Mouse (Mus musculus) right cerebral cortex, postnatal 36 days (tissue): ENCODE measurements around the gene Dab1.

Experiments used
- DNase-seq, 2 experiments: peaks; one replicate each; pipeline ENCODE4 v3.0.0; 2022; ENCODE audit warnings: low spot score in 2 of 2, mixed read lengths in 1 of 2

Dab1 gene

GRCm38 (mm10) chr4:104718973-104719795, 1100.0 kb downstream of the Dab1 start:
- peak in 1 of 2 experiments; percentile 47 for DNase-seq

GRCm38 (mm10) chr4:104723527-104724045, 1104.4 kb downstream of the Dab1 start:
- DNase-seq: peak; percentile 36 to 72

GRCm38 (mm10) chr4:104724258-104724657, 1105.1 kb downstream of the Dab1 start:
- no peak for DNase-seq

- DNase-seq: no peak
Observed at GRCm38 (mm10) chr4:104725673-104726072, 1106.5 kb downstream of the Dab1 start.

GRCm38 (mm10) chr4:104729185-104729584, 1110.0 kb downstream of the Dab1 start:
- no peak for DNase-seq

- no peak for DNase-seq
Observed at GRCm38 (mm10) chr4:104746500-104746899, 1127.3 kb downstream of the Dab1 start.

- peak in 1 of 2 experiments; percentile 20 for DNase-seq
Observed at GRCm38 (mm10) chr4:104754090-104754489, 1134.9 kb downstream of the Dab1 start.

- peak in 1 of 2 experiments; percentile 16 for DNase-seq
Observed at GRCm38 (mm10) chr4:104760878-104761624, 1141.9 kb downstream of the Dab1 start.

- DNase-seq: no peak
Observed at GRCm38 (mm10) chr4:104766065-104766464, 1146.9 kb downstream of the Dab1 start, which contains the start of gene C8b. C8b (plus strand) TSS chr4:104766317.

- DNase-seq: no peak
Observed at GRCm38 (mm10) chr4:104768190-104768589, 1149.0 kb downstream of the Dab1 start.

GRCm38 (mm10) chr4:104769602-104770001, 1150.4 kb downstream of the Dab1 start:
- no peak for DNase-seq

- DNase-seq: no peak
Observed at GRCm38 (mm10) chr4:104770331-104770730, 1151.2 kb downstream of the Dab1 start.

GRCm38 (mm10) chr4:104775601-104776000, 1156.4 kb downstream of the Dab1 start:
- no peak for DNase-seq

GRCm38 (mm10) chr4:104779460-104779859, 1160.3 kb downstream of the Dab1 start:
- DNase-seq: no peak

- DNase-seq: no peak
Observed at GRCm38 (mm10) chr4:104781441-104781840, 1162.3 kb downstream of the Dab1 start.

GRCm38 (mm10) chr4:104782346-104782745, 1163.2 kb downstream of the Dab1 start:
- DNase-seq: no peak

GRCm38 (mm10) chr4:104792111-104792510, 1173.0 kb downstream of the Dab1 start:
- DNase-seq: no peak
